Mouse (Mus musculus) monocyte, adult 5-6 weeks (primary cell): ENCODE results near the gene Ntm. TPM values are rescaled to one million over a fixed set of nuclear protein-coding genes. Genes with fewer than 3 reads are reported as not detected.

Source experiments
- ATAC-seq: fragments of 153-309, 156-312 bp; replicated peaks from 2 replicates; pipeline ENCODE4 v1.8.0; 2017; ENCODE audit warnings: mild to moderate bottlenecking; ENCODE audit not compliant: low TSS enrichment, insufficient number of reproducible peaks, severe bottlenecking, poor library complexity, low FRiP score
- total RNA-seq: library from RNA; stranded (forward); fragments of 200-1000, 200-491, 200-594 nt; gene quantifications from 3 replicates; pipeline ENCODE4 v1.2.3, GENCODE M21; 2017

The Ntm gene
- total RNA-seq, 1 experiment from 2014 or later = not detected

- ATAC-seq = no peak
Measured at GRCm38 (mm10) chr9:29457976-29458572, 504.9 kb downstream of the Ntm start.

GRCm38 (mm10) chr9:29456014-29456413 lies 506.9 kb downstream of the Ntm start:
- ATAC-seq = no peak

- no peak for ATAC-seq
Measured at GRCm38 (mm10) chr9:29451232-29451631, 511.7 kb downstream of the Ntm start.

- ATAC-seq = no peak
Measured at GRCm38 (mm10) chr9:29444001-29444400, 518.9 kb downstream of the Ntm start.

GRCm38 (mm10) chr9:29439401-29439800 lies 523.5 kb downstream of the Ntm start:
- ATAC-seq = no peak

GRCm38 (mm10) chr9:29434611-29435010 lies 528.3 kb downstream of the Ntm start:
- no peak for ATAC-seq

GRCm38 (mm10) chr9:29433910-29434309 lies 529.0 kb downstream of the Ntm start:
- ATAC-seq = no peak

GRCm38 (mm10) chr9:29433156-29433555 lies 529.8 kb downstream of the Ntm start:
- ATAC-seq = no peak

GRCm38 (mm10) chr9:29431590-29431989 lies 531.4 kb downstream of the Ntm start:
- ATAC-seq = no peak

GRCm38 (mm10) chr9:29430189-29430588 lies 532.8 kb downstream of the Ntm start:
- ATAC-seq = no peak

- ATAC-seq = no peak
Measured at GRCm38 (mm10) chr9:29428322-29428721, 534.6 kb downstream of the Ntm start.

GRCm38 (mm10) chr9:29426261-29426660 lies 536.7 kb downstream of the Ntm start:
- ATAC-seq = no peak

GRCm38 (mm10) chr9:29415578-29415977 lies 547.4 kb downstream of the Ntm start:
- no peak for ATAC-seq

GRCm38 (mm10) chr9:29413126-29413525 lies 549.8 kb downstream of the Ntm start:
- no peak for ATAC-seq

- ATAC-seq = no peak
Measured at GRCm38 (mm10) chr9:29412181-29412771, 550.7 kb downstream of the Ntm start.

GRCm38 (mm10) chr9:29411408-29412180 lies 551.3 kb downstream of the Ntm start:
- ATAC-seq = no peak

GRCm38 (mm10) chr9:29410728-29411407 lies 552.1 kb downstream of the Ntm start:
- no peak for ATAC-seq

GRCm38 (mm10) chr9:29410284-29410683 lies 552.7 kb downstream of the Ntm start:
- ATAC-seq = no peak

- no peak for ATAC-seq
Measured at GRCm38 (mm10) chr9:29409216-29409907, 553.6 kb downstream of the Ntm start.
